Mouse (Mus musculus) G1E (cell line): ENCODE measurements around the gene Atg2b.

Experiments used
- CTCF ChIP-seq: IDR thresholded peaks from 2 replicates; pipeline ENCODE4 v1.5.1; 2012; ENCODE audit warnings: low read depth, low read length, inconsistent platforms, mixed read lengths
- POLR2AphosphoS5 ChIP-seq: IDR thresholded peaks from 2 replicates; pipeline ENCODE4 v1.6.1; 2012; ENCODE audit warnings: low read depth, low read length, inconsistent platforms; ENCODE audit not compliant: insufficient replicate concordance
- TAL1 ChIP-seq: conservative IDR thresholded peaks from 2 replicates; pipeline ENCODE4 v1.6.1; 2012; ENCODE audit warnings: low read depth, low read length, inconsistent platforms, mixed read lengths

DNA sequence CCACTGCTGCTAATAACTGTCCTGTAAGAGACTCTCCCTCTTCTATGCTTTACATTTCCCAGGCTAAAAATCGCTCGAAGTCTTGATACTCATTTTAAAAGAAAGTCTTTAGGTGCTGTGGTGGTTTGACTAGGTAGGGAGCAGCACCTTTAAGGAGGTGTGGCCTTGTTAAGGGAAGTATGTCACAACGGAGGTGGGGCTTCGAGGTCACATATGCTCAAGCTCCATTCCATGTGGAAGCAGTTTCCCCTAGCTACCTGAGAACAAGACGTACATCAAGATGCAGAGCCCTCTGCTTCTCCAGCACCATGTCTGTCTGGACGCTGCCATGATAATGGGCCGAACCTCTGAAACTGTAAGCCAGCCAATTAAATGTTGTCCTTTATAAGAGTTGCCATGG lies 6.8 kb downstream of the Atg2b start:
- TF ChIP-seq CTCF (no peak), TAL1 (no peak), POLR2AphosphoS5 (no peak)
